Mouse (Mus musculus): ENCODE data around the gene Klhl40.

DNA sequence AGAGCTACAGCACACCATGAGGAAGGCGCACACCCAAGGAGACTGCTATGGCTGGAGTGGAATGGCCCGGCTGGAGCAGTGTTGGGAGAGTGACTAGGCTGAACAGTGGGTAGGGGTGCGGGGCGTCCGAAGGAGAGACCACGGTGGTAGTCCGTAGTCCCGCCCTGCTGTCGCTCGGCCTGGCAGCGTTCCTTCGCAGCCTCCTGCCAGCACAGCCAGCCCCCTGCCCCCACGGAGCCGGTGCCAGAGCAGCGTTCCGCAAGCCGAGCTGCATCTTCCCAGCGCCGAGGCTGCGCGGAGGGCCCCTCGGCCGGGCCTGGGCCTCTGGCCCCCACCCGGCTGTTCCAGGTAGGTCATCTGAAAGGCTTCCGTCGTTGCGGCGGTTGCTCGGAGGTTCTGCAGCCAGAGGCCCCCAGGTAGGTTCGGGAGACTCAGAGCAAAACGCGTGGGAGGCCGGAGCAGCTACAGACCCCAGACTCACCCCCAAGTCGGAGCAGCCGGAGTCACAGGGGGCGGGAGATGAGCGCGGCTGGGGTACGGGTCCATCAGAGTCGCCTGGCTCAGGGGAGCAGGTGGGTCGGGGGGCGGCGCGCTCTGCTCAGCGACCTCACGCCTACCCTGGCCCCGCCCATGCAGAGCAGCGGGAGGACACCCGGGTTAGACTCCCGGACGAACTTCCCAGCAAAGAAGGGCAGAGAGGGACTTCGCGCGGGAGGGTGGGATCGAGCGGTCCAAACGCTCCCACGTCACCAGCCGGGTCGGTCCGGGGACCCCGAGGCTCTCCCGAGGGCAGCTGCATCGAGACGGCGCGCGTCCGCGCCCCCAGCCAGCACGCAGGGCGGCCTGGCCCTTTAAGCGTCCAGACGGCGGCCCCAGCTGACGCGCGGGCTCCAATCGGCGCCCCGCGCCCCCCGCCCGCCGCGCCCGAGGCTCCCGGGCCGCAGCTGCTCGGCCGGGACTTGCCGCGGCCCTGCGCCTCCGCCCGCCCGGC, 18.0 kb upstream of the Klhl40 start, which contains the start of gene Zfp651:
- TF ChIP-seq CTCF (IDR thresholded peaks at IDR 0.05; ENCODE audit: borderline replicate concordance, insufficient read depth, low read length) (no peak), POLR2A (IDR thresholded peaks at IDR 0.05; ENCODE audit: low read depth, low read length) (peak; percentile 75)
